Mouse (Mus musculus) neural tube, embryonic 13.5 days (tissue): Measurements from ENCODE around the gene Supv3l1. TPM values are rescaled to one million over a fixed set of nuclear protein-coding genes. Genes with fewer than 3 reads are reported as not detected.
"Not testable (repeated sequence)": the region's sequence is repeated elsewhere in the genome, so short reads cannot be mapped to it uniquely, and the experiment has no call there.

Source experiments
- ATAC-seq: fragments of 200-750 bp; cut with Nextera tagmentation; 2 replicates; pipeline ENCODE4 v1.8.0; 2017; ENCODE audit warnings: low read depth, mild to moderate bottlenecking, moderate TSS enrichment, moderate library complexity
- H3K27ac ChIP-seq: fragments of 300-500 bp; sonication (generic); replicated peaks from 2 replicates; pipeline ENCODE4 v1.5.1; 2015; ENCODE audit warnings: moderate library complexity, mild to moderate bottlenecking, inconsistent platforms
- H3K27me3 ChIP-seq: fragments of 300-500 bp; sonication (generic); 2 replicates; pipeline ENCODE4 v1.6.1; 2015; ENCODE audit warnings: mild to moderate bottlenecking, inconsistent platforms
- H3K36me3 ChIP-seq: fragments of 300-500 bp; sonication (generic); 2 replicates; pipeline ENCODE4 v1.6.1; 2015; ENCODE audit warnings: mild to moderate bottlenecking, inconsistent platforms
- H3K4me1 ChIP-seq: fragments of 300-500 bp; sonication (generic); replicated peaks from 2 replicates; pipeline ENCODE4 v1.6.1; 2015; ENCODE audit warnings: inconsistent platforms
- H3K4me2 ChIP-seq: fragments of 300-500 bp; sonication (generic); 2 replicates; pipeline ENCODE4 v1.6.1; 2015; ENCODE audit warnings: inconsistent platforms, mild to moderate bottlenecking, moderate library complexity
- H3K4me3 ChIP-seq: fragments of 300-500 bp; sonication (generic); 2 replicates; pipeline ENCODE4 v1.5.1; 2015; ENCODE audit warnings: mild to moderate bottlenecking, inconsistent platforms
- H3K9ac ChIP-seq: fragments of 300-500 bp; sonication (generic); 2 replicates; pipeline ENCODE4 v1.6.1; 2015; ENCODE audit warnings: moderate library complexity, mild to moderate bottlenecking, inconsistent platforms
- H3K9me3 ChIP-seq: fragments of 300-500 bp; sonication (generic); 2 replicates; pipeline ENCODE4 v1.6.1; 2016; ENCODE audit warnings: inconsistent platforms
- WGBS: fragments of 180-500 bp; shearing (Covaris S2); methylation state at CpG from one replicate; pipeline ENCODE4 v1.1.7; 2015; 5-methylcytosine and 5-hydroxymethylcytosine counted together
- polyA plus RNA-seq: library from polyadenylated mRNA; unstranded; fragments of >200 nt; fragmentation: Nextera tagmentation; extraction: Ambion mirVana; gene quantifications from 2 replicates; pipeline ENCODE4 v1.2.1, GENCODE M21; 2015

The Supv3l1 gene
- polyA plus RNA-seq, 1 experiment from 2014 or later: 21.6 TPM

DNA sequence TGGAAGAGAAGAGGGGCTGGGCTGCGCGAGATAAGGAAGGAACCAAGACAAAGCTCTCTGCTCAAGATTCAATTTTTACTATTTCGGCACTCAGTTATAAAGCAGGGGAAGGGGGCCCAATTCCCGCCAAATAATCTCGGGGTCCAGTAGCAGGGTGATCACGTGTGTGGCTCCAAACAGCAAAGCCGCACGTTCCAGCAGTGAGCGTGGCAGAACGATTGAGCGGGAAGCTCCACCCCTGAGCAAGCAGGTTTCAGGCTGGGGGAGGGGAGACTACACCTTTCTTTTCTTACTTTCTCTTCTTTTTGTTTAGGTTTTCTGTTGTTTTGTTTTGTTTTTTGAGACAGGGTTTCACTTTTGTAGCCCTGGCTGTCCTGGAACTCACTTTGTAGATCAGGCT, 2.5 kb upstream of the Supv3l1 start:
- 73% methylated on average over 11 of the region's 11 CpGs for WGBS
- H3K4me2 ChIP-seq, ATAC-seq: not testable (repeated sequence)

GRCm38 (mm10) chr10:62450280-62450640, 722 bp upstream of the Supv3l1 start:
- H3K27me3 ChIP-seq: no peaks in the 10 kb centered on the region
- peak; percentile 19 for ATAC-seq
- H3K27ac ChIP-seq: peak overlapping the region; percentile 91
- H3K4me1 ChIP-seq: peaks cover 21% of the 10 kb centered on the region
- no peaks in the 10 kb centered on the region for H3K9me3 ChIP-seq
- 33% methylated on average over 18 of the region's 18 CpGs for WGBS
- peak overlapping the region; percentile 94 for H3K9ac ChIP-seq
- peak overlapping the region; percentile 99 for H3K4me3 ChIP-seq
- peaks cover 28% of the 10 kb centered on the region for H3K36me3 ChIP-seq
- H3K4me2 ChIP-seq: peak overlapping the region; percentile 83

More for the DNA sequence above, 2.5 kb upstream of the Supv3l1 start:
- H3K36me3 ChIP-seq: peaks cover 27% of the 10 kb centered on the region
- not testable (repeated sequence) for H3K27ac ChIP-seq, H3K4me3 ChIP-seq, H3K9ac ChIP-seq, H3K9me3 ChIP-seq, H3K27me3 ChIP-seq
- peaks cover 21% of the 10 kb centered on the region for H3K4me1 ChIP-seq

DNA sequence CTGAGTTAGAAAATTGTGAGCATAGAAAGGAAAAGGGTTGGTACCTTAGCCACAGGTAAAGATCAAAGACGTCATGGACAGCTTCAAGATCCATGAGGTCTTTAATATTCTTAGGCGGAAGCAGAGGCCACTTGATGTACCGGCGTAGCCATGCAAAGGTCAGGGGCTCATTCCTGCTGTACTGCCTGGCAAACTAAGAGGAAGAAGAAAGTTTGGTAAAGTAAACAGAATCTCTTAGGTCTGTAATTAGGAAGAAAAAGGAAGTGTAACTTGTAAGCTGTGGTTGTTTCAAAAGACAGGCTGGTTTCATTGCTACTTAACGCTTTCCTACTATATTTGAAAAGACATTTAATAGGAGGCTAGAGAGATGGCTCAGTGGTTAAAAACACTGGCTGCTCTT, 19.1 kb downstream of the Supv3l1 start:
- no peak overlapping the region for H3K27ac ChIP-seq
- 93% methylated on average over 5 of the region's 5 CpGs for WGBS
- no peaks in the 10 kb centered on the region for H3K9me3 ChIP-seq
- no peak overlapping the region for H3K4me2 ChIP-seq
- no peaks in the 10 kb centered on the region for H3K4me1 ChIP-seq
- H3K27me3 ChIP-seq: no peaks in the 10 kb centered on the region
- ATAC-seq: no peak
- H3K36me3 ChIP-seq: peaks cover 76% of the 10 kb centered on the region
- no peak overlapping the region for H3K4me3 ChIP-seq
- no peak overlapping the region for H3K9ac ChIP-seq

- WGBS: 55% methylated on average over 9 of the region's 9 CpGs
- Histone ChIP-seq H3K4me2 (no peak overlapping the region), H3K27me3 (no peaks in the 10 kb centered on the region), H3K9ac (no peak overlapping the region), H3K36me3 (peaks cover 27% of the 10 kb centered on the region), H3K9me3 (no peaks in the 10 kb centered on the region), H3K4me1 (no peaks in the 10 kb centered on the region), H3K27ac (no peak overlapping the region), H3K4me3 (no peak overlapping the region)
- peak; percentile 23; the same call in 1 of the 2 replicates for ATAC-seq
These were observed 24.3 kb downstream of the Supv3l1 start for GRCm38 (mm10) chr10:62425081-62425871.

DNA sequence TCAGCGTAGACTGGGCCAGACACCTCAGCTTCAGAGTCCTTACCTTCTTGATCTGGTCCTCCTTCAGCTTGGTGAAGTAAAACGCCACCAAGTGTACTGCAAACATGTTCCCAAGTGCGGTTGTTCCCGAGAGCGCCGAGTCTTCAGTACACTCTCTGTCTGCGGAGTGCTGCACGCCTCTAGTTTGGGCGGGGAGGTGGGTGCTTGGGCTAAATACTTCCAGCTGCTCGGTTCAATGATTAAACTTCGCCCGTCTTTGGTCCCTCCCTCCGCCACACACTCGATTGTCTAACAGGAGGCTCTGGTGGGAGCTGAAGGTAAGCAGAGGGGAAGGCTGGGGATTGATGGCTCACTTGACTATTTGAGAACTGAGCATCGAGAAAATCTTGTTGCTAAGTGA, 27.3 kb downstream of the Supv3l1 start, which contains the start of gene Hkdc1:
Gene Hkdc1 (minus strand): TSS at position 237 of the 400 bp plus-strand sequence.
- 38% methylated on average over 15 of the region's 15 CpGs for WGBS
- no peak within 1 kb of the TSS for H3K27ac ChIP-seq
- ATAC-seq: no peak

DNA sequence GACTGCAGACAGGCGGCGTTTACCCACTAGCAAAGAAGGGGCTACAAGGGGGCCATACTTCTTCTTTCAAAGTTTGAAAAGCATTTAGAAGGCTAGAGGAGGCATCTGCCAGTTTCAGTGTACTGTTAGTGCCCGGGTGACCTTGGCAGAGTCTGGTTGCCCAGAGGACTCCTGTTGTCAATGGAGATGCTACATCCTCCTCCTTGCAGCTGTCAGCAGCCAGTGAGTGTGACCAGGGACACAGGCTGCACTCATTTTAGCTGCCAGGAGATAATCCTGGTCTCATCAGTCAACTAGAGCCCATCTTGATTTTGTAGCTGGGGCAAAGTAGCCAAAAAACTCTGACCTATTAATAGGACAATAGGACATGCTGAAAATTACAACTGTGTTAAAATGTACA, 28.4 kb downstream of the Supv3l1 start:
- H3K4me2 ChIP-seq: no peak overlapping the region
- H3K4me3 ChIP-seq: no peak overlapping the region
- no peaks in the 10 kb centered on the region for H3K4me1 ChIP-seq
- H3K27ac ChIP-seq: no peak overlapping the region
- H3K9me3 ChIP-seq: no peaks in the 10 kb centered on the region
- ATAC-seq: no peak
- no peaks in the 10 kb centered on the region for H3K27me3 ChIP-seq
- 80% methylated on average over 3 of the region's 3 CpGs for WGBS
- H3K36me3 ChIP-seq: no peaks in the 10 kb centered on the region
- no peak overlapping the region for H3K9ac ChIP-seq

More for the DNA sequence above, 27.3 kb downstream of the Supv3l1 start, which contains the start of gene Hkdc1:
- Histone ChIP-seq H3K9me3 (no peaks in the 10 kb centered on the region), H3K36me3 (no peaks in the 10 kb centered on the region), H3K4me2 (no peak within 1 kb of the TSS), H3K27me3 (no peaks in the 10 kb centered on the region), H3K4me1 (no peaks in the 10 kb centered on the region), H3K9ac (no peak within 1 kb of the TSS), H3K4me3 (no peak within 1 kb of the TSS)

- WGBS: 70% methylated on average over 6 of the region's 6 CpGs
- H3K4me1 ChIP-seq: no peaks in the 10 kb centered on the region
- no peak overlapping the region for H3K4me3 ChIP-seq
- H3K36me3 ChIP-seq: no peaks in the 10 kb centered on the region
- no peaks in the 10 kb centered on the region for H3K27me3 ChIP-seq
- no peaks in the 10 kb centered on the region for H3K9me3 ChIP-seq
- H3K27ac ChIP-seq: no peak overlapping the region
- ATAC-seq: no peak
- no peak overlapping the region for H3K4me2 ChIP-seq
- H3K9ac ChIP-seq: no peak overlapping the region
These were observed 29.1 kb downstream of the Supv3l1 start for GRCm38 (mm10) chr10:62420399-62420798.

GRCm38 (mm10) chr10:62419422-62419821, 30.1 kb downstream of the Supv3l1 start:
- ATAC-seq: no peak
- H3K36me3 ChIP-seq: no peaks in the 10 kb centered on the region
- no peak overlapping the region for H3K4me2 ChIP-seq
- no peaks in the 10 kb centered on the region for H3K9me3 ChIP-seq
- no peaks in the 10 kb centered on the region for H3K4me1 ChIP-seq
- no peak overlapping the region for H3K27ac ChIP-seq
- no peak overlapping the region for H3K9ac ChIP-seq
- WGBS: 84% methylated on average over 5 of the region's 5 CpGs
- H3K27me3 ChIP-seq: no peaks in the 10 kb centered on the region
- no peak overlapping the region for H3K4me3 ChIP-seq

DNA sequence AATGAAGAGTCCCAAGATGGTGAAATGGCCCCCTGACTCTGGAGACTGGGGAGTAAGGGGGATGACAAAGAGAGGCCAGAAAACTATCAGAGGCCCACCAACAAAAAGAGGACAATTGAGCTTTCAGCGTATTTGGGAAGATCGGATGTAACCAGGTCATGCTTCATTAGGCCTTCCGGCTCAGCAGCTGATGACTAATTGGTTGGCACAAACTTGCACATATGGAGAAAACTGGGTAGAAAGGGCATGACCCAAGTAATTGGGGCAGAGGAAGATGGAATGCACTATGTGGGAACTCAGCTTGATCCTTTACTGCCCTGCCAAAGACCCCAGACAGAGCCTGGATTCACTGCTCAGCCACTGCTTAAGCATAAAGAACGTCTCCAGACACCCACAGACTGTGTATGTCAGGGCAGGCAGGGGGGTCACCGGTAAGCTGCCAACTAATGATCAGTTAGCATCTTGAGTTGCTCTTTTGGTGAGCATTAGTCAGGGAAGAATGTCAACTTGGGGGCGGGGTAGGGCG, 30.6 kb downstream of the Supv3l1 start:
- 41% methylated on average over 7 of the region's 7 CpGs for WGBS

GRCm38 (mm10) chr10:62413606-62413982, 35.9 kb downstream of the Supv3l1 start:
- ATAC-seq: no peak
- no peak overlapping the region for H3K4me3 ChIP-seq
- H3K9ac ChIP-seq: no peak overlapping the region
- no peaks in the 10 kb centered on the region for H3K4me1 ChIP-seq
- no peaks in the 10 kb centered on the region for H3K27me3 ChIP-seq
- no peak overlapping the region for H3K27ac ChIP-seq
- no peaks in the 10 kb centered on the region for H3K9me3 ChIP-seq
- no peak overlapping the region for H3K4me2 ChIP-seq
- H3K36me3 ChIP-seq: no peaks in the 10 kb centered on the region
- 61% methylated on average over 4 of the region's 4 CpGs for WGBS

More for the DNA sequence above, 30.6 kb downstream of the Supv3l1 start:
- Histone ChIP-seq H3K9me3 (no peaks in the 10 kb centered on the region), H3K4me1 (no peaks in the 10 kb centered on the region), H3K4me2 (no peak overlapping the region), H3K9ac (no peak overlapping the region), H3K27me3 (no peaks in the 10 kb centered on the region), H3K36me3 (no peaks in the 10 kb centered on the region), H3K4me3 (no peak overlapping the region), H3K27ac (no peak overlapping the region)
- ATAC-seq: no peak

- no peak overlapping the region for H3K27ac ChIP-seq
- H3K4me2 ChIP-seq: no peak overlapping the region
- no peaks in the 10 kb centered on the region for H3K36me3 ChIP-seq
- H3K9me3 ChIP-seq: no peaks in the 10 kb centered on the region
- no peak overlapping the region for H3K4me3 ChIP-seq
- H3K4me1 ChIP-seq: no peaks in the 10 kb centered on the region
- 40% methylated on average over 8 of the region's 8 CpGs for WGBS
- no peaks in the 10 kb centered on the region for H3K27me3 ChIP-seq
- H3K9ac ChIP-seq: no peak overlapping the region
- no peak for ATAC-seq
These were observed 36.5 kb downstream of the Supv3l1 start for GRCm38 (mm10) chr10:62412906-62413605.
